26 mouse cellular contexts compared by ENCODE assay signal in genomic region chr11:100357408-100357807, GRCm38 (mm10). TPM values are rescaled to one million over a fixed set of nuclear protein-coding genes. Genes with fewer than 3 reads are reported as not detected.
DNase-seq lines count a peak whose midpoint lies in the region; ATAC-seq and TF ChIP-seq lines count a peak whose summit lies in the region.
"Had no signal": no experiment of that assay in that cellular context is flagged by ENCODE, and none has a peak within 500 bp of the region (broad histone marks: within the 10 kb centered on the region; RNA-seq: fewer than 3 reads in every experiment).

No protein-coding gene starts in this region.

- DNase-seq in cerebellum, adult 9-10 months: peak; percentile 51
- DNase-seq in cerebellum, postnatal 4 days (ENCODE audit: low spot score in 2 of 2): no peak
- DNase-seq in lung, embryonic 14.5 days: no peak
- no peak for DNase-seq in lung, adult 18-20 months
- peak; percentile 9 for DNase-seq in 416B (ENCODE audit: low read depth)
- DNase-seq in MEL (ENCODE audit: low read depth, low spot score): peak; percentile 65
- no peak for DNase-seq in liver, embryonic 11.5 days (ENCODE audit: low spot score)
- DNase-seq in testis, postnatal 10 days (ENCODE audit: low spot score): no peak
- DNase-seq: adrenal gland, postnatal 25 days; B cell, adult 2 months; thymus, postnatal 25 days had no signal

- TF ChIP-seq POLR2A in MEL (IDR thresholded peaks at IDR 0.05; ENCODE audit: control insufficient read depth in 1 of 2, insufficient read depth in 1 of 2, low read depth in 1 of 2, low read length in 2 of 2, poor library complexity in 1 of 2): no peak

- whole genome bisulfite sequencing in lung, embryonic 14.5 days: 53% methylated on average over 5 of the region's 5 CpGs
- WGBS in liver, embryonic 11.5 days: 57% methylated on average over 5 of the region's 5 CpGs

- no peaks in the 10 kb centered on the region for H3K36me3 ChIP-seq in lung, embryonic 14.5 days (ENCODE audit: insufficient read depth)
- no peaks in the 10 kb centered on the region for H3K36me3 ChIP-seq in MEL (ENCODE audit: control insufficient read depth in 1 of 2, insufficient read depth in 2 of 2, low read length in 2 of 2)
- no peaks in the 10 kb centered on the region for H3K36me3 ChIP-seq in liver, embryonic 11.5 days (ENCODE audit: control insufficient read depth, insufficient read depth, low read length)
- H3K36me3 ChIP-seq: heart, embryonic 13.5 days; kidney, embryonic 15.5 days; limb, embryonic 15.5 days had no signal

- no peak for ATAC-seq in lung, embryonic 14.5 days (ENCODE audit: insufficient read depth)
- ATAC-seq in liver, embryonic 11.5 days (replicated peaks; ENCODE audit: low FRiP score): no peak
- ATAC-seq: intestine, postnatal 0 days had no signal

- no peak overlapping the region for H3K4me3 ChIP-seq in lung, embryonic 14.5 days (ENCODE audit: low read depth, low read length)
- no peak overlapping the region for H3K4me3 ChIP-seq in MEL (ENCODE audit: control insufficient read depth in 1 of 2, insufficient read depth in 1 of 2, low read depth in 2 of 2, low read length in 2 of 2)
- H3K4me3 ChIP-seq in liver, embryonic 11.5 days (ENCODE audit: low read depth, low read length): no peak overlapping the region

- TF ChIP-seq EP300 in MEL (IDR thresholded peaks at IDR 0.05; ENCODE audit: low read depth in 1 of 2, low read length in 2 of 2): no peak

- no peaks in the 10 kb centered on the region; the same call in 1 of the 2 replicates for H3K79me2 ChIP-seq in MEL (ENCODE audit: control insufficient read depth, insufficient read depth, low read length, poor library complexity)

- H3K4me2 ChIP-seq in lung, embryonic 14.5 days: no peak overlapping the region
- H3K4me2 ChIP-seq in liver, embryonic 11.5 days: no peak overlapping the region

- TF ChIP-seq CTCF in lung, embryonic 14.5 days (IDR thresholded peaks at IDR 0.05; ENCODE audit: low read depth): 0 out of 2 replicates have a peak, but pooled peaks have one; percentile 13
- TF ChIP-seq CTCF in MEL (IDR thresholded peaks at IDR 0.05 in 2 of 3, conservative IDR thresholded peaks at IDR 0.05 in 1 of 3; ENCODE audit: control insufficient read depth in 1 of 3, insufficient read depth in 1 of 3, low read depth in 2 of 3, low read length in 3 of 3, poor library complexity in 1 of 3, severe bottlenecking in 1 of 3): peak in 2 of 3 experiments; percentile 27 to 41; a peak in 2 of 6 replicates

- H3K9me3 ChIP-seq in lung, embryonic 14.5 days (ENCODE audit: low read depth, low read length): no peaks in the 10 kb centered on the region
- H3K9me3 ChIP-seq in MEL (replicated peaks; ENCODE audit: insufficient read depth, low read length): no peaks in the 10 kb centered on the region
- no peaks in the 10 kb centered on the region for H3K9me3 ChIP-seq in liver, embryonic 11.5 days (ENCODE audit: control insufficient read depth, low read length)
- H3K9me3 ChIP-seq: embryonic facial prominence, embryonic 10.5 days; heart, embryonic 13.5 days; hindbrain, embryonic 13.5 days; kidney, embryonic 15.5 days; limb, embryonic 15.5 days had no signal

- H3K4me1 ChIP-seq in lung, embryonic 14.5 days (ENCODE audit: insufficient read depth): no peaks in the 10 kb centered on the region
- peaks cover 0 to 12% of the 10 kb centered on the region in 2 experiments; a peak in 2 of 4 replicates for H3K4me1 ChIP-seq in MEL (ENCODE audit: control insufficient read depth in 1 of 2, insufficient read depth in 2 of 2, low read length in 2 of 2)
- peaks cover 4% of the 10 kb centered on the region; the same call in 1 of the 2 replicates for H3K4me1 ChIP-seq in liver, embryonic 11.5 days (replicated peaks; ENCODE audit: control insufficient read depth, insufficient read depth, low read length)

- TF ChIP-seq RAD21 in MEL (IDR thresholded peaks at IDR 0.05; ENCODE audit: low read depth, low read length): no peak

- no peak overlapping the region for H3K27ac ChIP-seq in lung, embryonic 14.5 days (ENCODE audit: low read depth)
- H3K27ac ChIP-seq in MEL (ENCODE audit: control insufficient read depth, low read depth, low read length): no peak overlapping the region
- no peak overlapping the region for H3K27ac ChIP-seq in liver, embryonic 11.5 days (ENCODE audit: low read depth, low read length)
- H3K27ac ChIP-seq: embryonic facial prominence, embryonic 10.5 days; heart, embryonic 13.5 days; hindbrain, embryonic 13.5 days; kidney, embryonic 15.5 days; limb, embryonic 15.5 days had no signal

- H3K9ac ChIP-seq in lung, embryonic 14.5 days: no peak overlapping the region
- no peak overlapping the region for H3K9ac ChIP-seq in MEL (ENCODE audit: control insufficient read depth, low read depth, low read length, poor library complexity, severe bottlenecking)
- no peak overlapping the region for H3K9ac ChIP-seq in liver, embryonic 11.5 days (ENCODE audit: low read depth, low read length)
- H3K9ac ChIP-seq: kidney, embryonic 15.5 days; limb, embryonic 15.5 days had no signal

- peaks cover 60% of the 10 kb centered on the region for H3K27me3 ChIP-seq in lung, embryonic 14.5 days (ENCODE audit: insufficient read depth, low read length)
- peaks cover 0 to 1% of the 10 kb centered on the region in 2 experiments; a peak in 2 of 4 replicates for H3K27me3 ChIP-seq in MEL (ENCODE audit: control insufficient read depth in 1 of 2, insufficient read depth in 2 of 2, low read length in 2 of 2)
- H3K27me3 ChIP-seq in liver, embryonic 11.5 days (replicated peaks; ENCODE audit: control insufficient read depth, insufficient read depth, low read length): peaks cover 78% of the 10 kb centered on the region

TF ChIP-seq in MEL, 35 proteins besides CTCF, POLR2A, EP300 and RAD21:
- no peak for TF ChIP-seq GABPA (IDR thresholded peaks at IDR 0.05; ENCODE audit: low read depth, low read length)
- TF ChIP-seq NELFE (IDR thresholded peaks at IDR 0.05; ENCODE audit: low read depth, low read length): no peak

RNA-seq across cellular contexts. Expression of gene Hap1, which starts 1.5 kb away (rescaled TPM):
- polyA plus RNA-seq in lung, embryonic 14.5 days (2014; fragmentation: Nextera tagmentation; extraction: Ambion mirVana): 8.7 and 9.6 TPM in 2 replicates
- total RNA-seq in MEL (2012; rRNA removed): 6.6 and 10.9 TPM in 2 replicates
- polyA plus RNA-seq in MEL (2012; ENCODE audit: insufficient read depth in 1 of 2, insufficient read length in 2 of 2, low read depth in 1 of 2, low replicate concordance in 2 of 2, missing spikeins in 1 of 2): 10 to 100 TPM in 1 of 2 experiments, not detected in 1; 34.8 TPM
- polyA plus RNA-seq in liver, embryonic 11.5 days (2014; fragmentation: Nextera tagmentation; extraction: Ambion mirVana): 0.82 and 1.5 TPM in 2 replicates
- total RNA-seq: common myeloid progenitor, adult 5-6 weeks; granulocyte monocyte progenitor cell, adult 5-6 weeks; megakaryocyte-erythroid progenitor cell, adult 5-6 weeks had no signal

RNA-seq across cellular contexts. Expression of gene Gast, which starts 23.2 kb away (rescaled TPM):
- polyA plus RNA-seq in lung, embryonic 14.5 days (2014; fragmentation: Nextera tagmentation; extraction: Ambion mirVana): not detected in 2 replicates
- not detected in 2 replicates for total RNA-seq in MEL (2012; rRNA removed)
- polyA plus RNA-seq in MEL (2012; ENCODE audit: insufficient read depth in 1 of 2, insufficient read length in 2 of 2, low read depth in 1 of 2, low replicate concordance in 2 of 2, missing spikeins in 1 of 2): not detected
- polyA plus RNA-seq in liver, embryonic 11.5 days (2014; fragmentation: Nextera tagmentation; extraction: Ambion mirVana): not detected in 2 replicates
- total RNA-seq: adrenal gland, postnatal 25 days; common myeloid progenitor, adult 5-6 weeks; gastrocnemius, adult 18-20 months; granulocyte monocyte progenitor cell, adult 5-6 weeks; heart, postnatal 25 days; layer of hippocampus, adult 8-10 months; left cerebral cortex, postnatal 36 days; megakaryocyte-erythroid progenitor cell, adult 5-6 weeks; neutrophil, adult 5-6 weeks had no signal
- polyA plus RNA-seq: heart, embryonic 13.5 days; kidney, embryonic 15.5 days; liver, embryonic 16.5 days had no signal

RNA-seq across cellular contexts. Expression of gene Eif1, which starts 37.7 kb away (rescaled TPM):
- polyA plus RNA-seq in lung, embryonic 14.5 days (2014; fragmentation: Nextera tagmentation; extraction: Ambion mirVana): 1,908 and 1,918 TPM in 2 replicates
- 320 and 383 TPM in 2 replicates for total RNA-seq in MEL (2012; rRNA removed)
- polyA plus RNA-seq in MEL (2012; ENCODE audit: insufficient read depth in 1 of 2, insufficient read length in 2 of 2, low read depth in 1 of 2, low replicate concordance in 2 of 2, missing spikeins in 1 of 2): 100 to 1,000 TPM; 289 to 926 TPM
- polyA plus RNA-seq in liver, embryonic 11.5 days (2014; fragmentation: Nextera tagmentation; extraction: Ambion mirVana): 2,121 and 2,222 TPM in 2 replicates

RNA-seq across cellular contexts. Expression of gene Jup, which starts 40.2 kb away (rescaled TPM):
- 88.3 and 93.1 TPM in 2 replicates for polyA plus RNA-seq in lung, embryonic 14.5 days (2014; fragmentation: Nextera tagmentation; extraction: Ambion mirVana)
- total RNA-seq in MEL (2012; rRNA removed): 1.0 and 1.4 TPM in 2 replicates
- 1 to 10 TPM in 1 of 2 experiments, not detected in 1; 8.5 TPM for polyA plus RNA-seq in MEL (2012; ENCODE audit: insufficient read depth in 1 of 2, insufficient read length in 2 of 2, low read depth in 1 of 2, low replicate concordance in 2 of 2, missing spikeins in 1 of 2)
- polyA plus RNA-seq in liver, embryonic 11.5 days (2014; fragmentation: Nextera tagmentation; extraction: Ambion mirVana): 38.8 and 41.6 TPM in 2 replicates

RNA-seq across cellular contexts. Expression of gene P3h4, which starts 57.2 kb away (rescaled TPM):
- 64.5 and 67.3 TPM in 2 replicates for polyA plus RNA-seq in lung, embryonic 14.5 days (2014; fragmentation: Nextera tagmentation; extraction: Ambion mirVana)
- not detected in 2 replicates for total RNA-seq in MEL (2012; rRNA removed)
- polyA plus RNA-seq in MEL (2012; ENCODE audit: insufficient read depth in 1 of 2, insufficient read length in 2 of 2, low read depth in 1 of 2, low replicate concordance in 2 of 2, missing spikeins in 1 of 2): under 1 TPM in 1 of 2 experiments, not detected in 1; 0.88 TPM
- 24.5 and 25.8 TPM in 2 replicates for polyA plus RNA-seq in liver, embryonic 11.5 days (2014; fragmentation: Nextera tagmentation; extraction: Ambion mirVana)
- total RNA-seq: granulocyte monocyte progenitor cell, adult 5-6 weeks; neutrophil, adult 5-6 weeks had no signal

Comparison
In these comparisons a context has a peak if more than half of its experiments do, and no peak if none do; other contexts are left out.
1. DNase-seq: peak in cerebellum, adult 9-10 months (single experiment), 416B (single experiment) and MEL (single experiment); none in cerebellum, postnatal 4 days (0 of 2), lung, embryonic 14.5 days (single experiment), lung, adult 18-20 months (0 of 2), liver, embryonic 11.5 days (single experiment) and testis, postnatal 10 days (single experiment).